Mouse (Mus musculus) spleen, adult 10 weeks (tissue): ENCODE results near the gene Psen2. TPM values are rescaled to one million over a fixed set of nuclear protein-coding genes. Genes with fewer than 3 reads are reported as not detected.

Source experiments
- polyA plus RNA-seq: library from polyadenylated mRNA; stranded (reverse); fragments of 350-450 nt; fragmentation: Illumina TruSeq; extraction: RNeasy Lipid Tissue Mini Kit (QIAGEN cat#74804); gene quantifications from one replicate; pipeline ENCODE4 v1.2.3, GENCODE M21; 2015; ENCODE audit warnings: low replicate concordance; ENCODE audit not compliant: insufficient read depth

Psen2 gene
- polyA plus RNA-seq: 31.9 TPM

DNA sequence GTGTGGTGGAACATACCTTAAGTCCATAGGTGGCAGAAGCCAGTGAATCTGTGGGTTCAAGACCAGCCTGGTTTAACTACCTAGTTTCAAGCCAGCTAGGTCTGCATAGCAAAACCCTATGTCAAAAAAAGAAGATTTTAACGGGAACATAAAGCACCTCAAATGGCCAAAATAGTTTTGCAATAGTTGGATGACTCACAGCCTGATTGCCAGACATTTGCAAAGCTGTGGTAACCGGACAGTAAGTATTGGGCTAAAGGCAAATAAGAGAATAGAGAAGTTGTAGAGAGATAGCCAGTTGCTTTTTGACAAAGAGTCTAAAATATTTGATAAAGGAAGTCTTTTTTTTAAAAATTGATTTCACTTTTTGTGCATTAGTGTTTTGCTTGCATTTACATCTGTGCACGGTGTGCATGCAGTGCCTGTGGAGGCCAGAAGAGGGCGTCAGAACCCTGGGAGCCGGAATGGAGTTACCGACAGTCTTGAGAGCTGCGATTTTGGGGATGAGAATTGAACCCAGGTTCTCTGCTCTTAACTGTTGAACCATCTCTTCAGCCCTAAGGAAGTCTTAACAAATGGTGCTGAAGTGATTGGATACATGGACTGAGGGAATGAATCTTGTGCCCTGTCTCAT is at the start of gene Psen2:
TSS of gene Psen2 (minus strand) at position 75 of the 634 bp plus-strand sequence.

GRCm38 (mm10) chr1:180198959-180199714 is 64.1 kb downstream of the Psen2 start, which contains the start of gene Coq8a:
Coq8a (minus strand) TSS chr1:180199602.

Other genes starting within 250 kb of the Psen2 start
- 34.8 TPM for gene Coq8a, start 63.8 kb downstream of the Psen2 start, polyA plus RNA-seq
- gene Itpkb, start 67.0 kb upstream of the Psen2 start, polyA plus RNA-seq: 33.0 TPM
- gene Stum, start 220.1 kb upstream of the Psen2 start, polyA plus RNA-seq: 2.6 TPM